Mouse (Mus musculus) ES-Bruce4 (cell line): ENCODE data around the gene Map6.

ENCODE experiments used
- CTCF ChIP-seq: IDR thresholded peaks from one replicate; pipeline ENCODE4 v1.8.1; 2011; ENCODE audit warnings: low read depth, low read length
- POLR2A ChIP-seq: IDR thresholded peaks from one replicate; pipeline ENCODE4 v1.8.1; 2011; ENCODE audit warnings: low read length; ENCODE audit not compliant: insufficient read depth

- TF ChIP-seq CTCF (no peak), POLR2A (no peak)
Observed at GRCm38 (mm10) chr7:99230061-99230747, 37.0 kb upstream of the Map6 start.
